Mouse (Mus musculus): Measurements from ENCODE around the gene Fam189a2. TPM values are rescaled to one million over a fixed set of nuclear protein-coding genes. Genes with fewer than 3 reads are reported as not detected.
A peak's percentile ranks its signal among the peaks of the same experiment; 100 is the strongest.

Gene Fam189a2
- 3.0 and 3.5 TPM in 2 replicates for polyA plus RNA-seq (2014; fragmentation: Nextera tagmentation; extraction: Ambion mirVana)

GRCm38 (mm10) chr19:24030871-24031556, at the start of gene Fam189a2:
Fam189a2 (minus strand) TSS chr19:24031019.
- under 1% methylated on average over 61 of the region's 65 CpGs for WGBS
- DNase-seq (peak; percentile 79), ATAC-seq (ENCODE audit: low FRiP score, low TSS enrichment) (peak; percentile 85)
- no peaks in the 10 kb centered on the region for H3K9me3 ChIP-seq (ENCODE audit: control insufficient read depth, low read length)
- H3K9ac ChIP-seq (replicated peaks; ENCODE audit: low read length): peak within 1 kb of the TSS; percentile 81
- H3K4me1 ChIP-seq (ENCODE audit: control insufficient read depth, insufficient read depth, low read length): peaks cover 15% of the 10 kb centered on the region
- H3K36me3 ChIP-seq (ENCODE audit: control insufficient read depth, insufficient read depth, low read length): no peaks in the 10 kb centered on the region
- H3K27ac ChIP-seq (replicated peaks; ENCODE audit: low read depth, low read length): peak within 1 kb of the TSS; percentile 74
- peak within 1 kb of the TSS; percentile 56 for H3K4me3 ChIP-seq (replicated peaks; ENCODE audit: low read depth, low read length)
- peaks cover 23% of the 10 kb centered on the region; the same call in 1 of the 2 replicates for H3K27me3 ChIP-seq (ENCODE audit: control insufficient read depth, insufficient read depth, low read length)
- H3K4me2 ChIP-seq (ENCODE audit: low read length): peak within 1 kb of the TSS; percentile 93

DNA sequence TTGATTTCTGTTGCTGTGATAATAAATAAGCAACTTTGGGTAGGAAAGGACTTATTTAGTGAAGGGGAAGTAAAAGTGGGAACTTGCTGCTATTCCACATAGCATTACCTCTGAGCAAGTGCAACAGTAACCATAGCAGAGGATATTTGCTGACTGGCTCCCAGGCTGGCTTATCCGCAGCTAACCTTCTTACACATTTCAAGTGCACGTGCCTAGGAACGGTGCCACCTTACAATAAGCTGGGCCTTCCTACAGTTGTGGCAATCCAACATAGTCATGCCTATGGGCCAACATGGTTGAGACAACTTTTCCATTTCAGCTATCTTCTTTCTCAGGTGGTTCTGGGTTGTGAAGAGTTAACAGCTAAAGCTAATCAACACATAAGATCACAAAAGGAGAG, 46.8 kb upstream of the Fam189a2 start:
- Histone ChIP-seq H3K27me3 (ENCODE audit: control insufficient read depth, insufficient read depth, low read length) (no peaks in the 10 kb centered on the region), H3K27ac (replicated peaks; ENCODE audit: low read depth, low read length) (no peak overlapping the region), H3K36me3 (ENCODE audit: control insufficient read depth, insufficient read depth, low read length) (no peaks in the 10 kb centered on the region), H3K4me1 (ENCODE audit: control insufficient read depth, insufficient read depth, low read length) (no peaks in the 10 kb centered on the region), H3K4me3 (replicated peaks; ENCODE audit: low read depth, low read length) (no peak overlapping the region), H3K4me2 (ENCODE audit: low read length) (no peak overlapping the region), H3K9me3 (ENCODE audit: control insufficient read depth, low read length) (no peaks in the 10 kb centered on the region), H3K9ac (replicated peaks; ENCODE audit: low read length) (no peak overlapping the region)
- ATAC-seq (ENCODE audit: low FRiP score, low TSS enrichment) (no peak), DNase-seq (no peak)
- WGBS: 90% methylated on average over 3 of the region's 3 CpGs

GRCm38 (mm10) chr19:24076536-24076935, 45.7 kb upstream of the Fam189a2 start:
- no peak overlapping the region for H3K9ac ChIP-seq (replicated peaks; ENCODE audit: low read length)
- no peaks in the 10 kb centered on the region for H3K36me3 ChIP-seq (ENCODE audit: control insufficient read depth, insufficient read depth, low read length)
- H3K4me1 ChIP-seq (ENCODE audit: control insufficient read depth, insufficient read depth, low read length): no peaks in the 10 kb centered on the region
- no peaks in the 10 kb centered on the region for H3K9me3 ChIP-seq (ENCODE audit: control insufficient read depth, low read length)
- no peak overlapping the region for H3K4me3 ChIP-seq (replicated peaks; ENCODE audit: low read depth, low read length)
- H3K4me2 ChIP-seq (ENCODE audit: low read length): no peak overlapping the region
- H3K27ac ChIP-seq (replicated peaks; ENCODE audit: low read depth, low read length): no peak overlapping the region
- DNase-seq (no peak), ATAC-seq (ENCODE audit: low FRiP score, low TSS enrichment) (no peak)
- H3K27me3 ChIP-seq (ENCODE audit: control insufficient read depth, insufficient read depth, low read length): no peaks in the 10 kb centered on the region
- 91% methylated on average over 7 of the region's 7 CpGs for WGBS

- WGBS: 91% methylated on average over 8 of the region's 8 CpGs
- Histone ChIP-seq H3K4me3 (replicated peaks; ENCODE audit: low read depth, low read length) (no peak overlapping the region), H3K9me3 (ENCODE audit: control insufficient read depth, low read length) (no peaks in the 10 kb centered on the region), H3K9ac (replicated peaks; ENCODE audit: low read length) (no peak overlapping the region), H3K27ac (replicated peaks; ENCODE audit: low read depth, low read length) (no peak overlapping the region), H3K4me1 (ENCODE audit: control insufficient read depth, insufficient read depth, low read length) (no peaks in the 10 kb centered on the region), H3K4me2 (ENCODE audit: low read length) (no peak overlapping the region), H3K36me3 (ENCODE audit: control insufficient read depth, insufficient read depth, low read length) (no peaks in the 10 kb centered on the region), H3K27me3 (ENCODE audit: control insufficient read depth, insufficient read depth, low read length) (no peaks in the 10 kb centered on the region)
- DNase-seq (no peak), ATAC-seq (ENCODE audit: low FRiP score, low TSS enrichment) (no peak)
Observed at GRCm38 (mm10) chr19:24075927-24076326, 45.1 kb upstream of the Fam189a2 start.

GRCm38 (mm10) chr19:24073155-24073554, 42.3 kb upstream of the Fam189a2 start:
- no peak for DNase-seq

DNA sequence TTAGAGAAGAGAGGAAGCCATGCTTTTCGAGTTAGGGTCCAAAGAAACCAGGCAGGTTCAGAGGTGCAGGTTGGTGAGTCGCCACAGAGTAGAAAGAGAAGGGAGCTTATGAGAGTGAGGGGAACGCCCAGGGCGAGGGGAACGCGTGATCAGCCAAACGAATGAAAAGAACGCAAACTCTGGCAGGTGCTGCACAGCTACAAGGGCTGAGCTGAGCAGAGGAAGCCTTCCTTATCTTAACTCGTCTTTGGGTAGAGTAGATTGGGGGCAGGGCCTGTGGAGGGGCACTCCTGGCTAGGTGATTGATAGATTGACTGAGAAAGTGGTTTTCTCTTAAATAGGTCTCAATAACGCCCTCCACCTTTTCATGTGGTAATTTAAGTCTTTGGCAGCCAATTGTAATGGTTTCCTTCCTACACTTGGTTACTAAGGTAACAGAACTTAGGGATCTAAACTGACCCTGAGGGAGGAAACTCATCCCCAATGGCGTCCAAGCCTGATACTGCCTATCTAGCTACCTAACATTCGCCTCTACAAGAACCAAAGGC, 33.6 kb upstream of the Fam189a2 start:
- no peak overlapping the region for H3K27ac ChIP-seq (replicated peaks; ENCODE audit: low read depth, low read length)
- ATAC-seq (ENCODE audit: low FRiP score, low TSS enrichment) (no peak), DNase-seq (no peak)
- H3K4me1 ChIP-seq (ENCODE audit: control insufficient read depth, insufficient read depth, low read length): no peaks in the 10 kb centered on the region
- H3K9ac ChIP-seq (replicated peaks; ENCODE audit: low read length): no peak overlapping the region
- no peak overlapping the region for H3K4me3 ChIP-seq (replicated peaks; ENCODE audit: low read depth, low read length)
- peaks cover 5% of the 10 kb centered on the region; the same call in 1 of the 2 replicates for H3K9me3 ChIP-seq (ENCODE audit: control insufficient read depth, low read length)
- H3K36me3 ChIP-seq (ENCODE audit: control insufficient read depth, insufficient read depth, low read length): no peaks in the 10 kb centered on the region
- no peak overlapping the region for H3K4me2 ChIP-seq (ENCODE audit: low read length)
- WGBS: 54% methylated on average over 12 of the region's 12 CpGs
- no peaks in the 10 kb centered on the region for H3K27me3 ChIP-seq (ENCODE audit: control insufficient read depth, insufficient read depth, low read length)

More at GRCm38 (mm10) chr19:24073155-24073554, 42.3 kb upstream of the Fam189a2 start:
- peaks cover 5% of the 10 kb centered on the region; the same call in 1 of the 2 replicates for H3K9me3 ChIP-seq (ENCODE audit: control insufficient read depth, low read length)
- H3K36me3 ChIP-seq (ENCODE audit: control insufficient read depth, insufficient read depth, low read length): no peaks in the 10 kb centered on the region
- no peak overlapping the region for H3K27ac ChIP-seq (replicated peaks; ENCODE audit: low read depth, low read length)
- ATAC-seq (ENCODE audit: low FRiP score, low TSS enrichment): no peak
- H3K27me3 ChIP-seq (ENCODE audit: control insufficient read depth, insufficient read depth, low read length): no peaks in the 10 kb centered on the region
- WGBS: 51% methylated on average over 4 of the region's 4 CpGs
- no peak overlapping the region for H3K9ac ChIP-seq (replicated peaks; ENCODE audit: low read length)
- H3K4me2 ChIP-seq (ENCODE audit: low read length): no peak overlapping the region
- no peaks in the 10 kb centered on the region for H3K4me1 ChIP-seq (ENCODE audit: control insufficient read depth, insufficient read depth, low read length)
- no peak overlapping the region for H3K4me3 ChIP-seq (replicated peaks; ENCODE audit: low read depth, low read length)

DNA sequence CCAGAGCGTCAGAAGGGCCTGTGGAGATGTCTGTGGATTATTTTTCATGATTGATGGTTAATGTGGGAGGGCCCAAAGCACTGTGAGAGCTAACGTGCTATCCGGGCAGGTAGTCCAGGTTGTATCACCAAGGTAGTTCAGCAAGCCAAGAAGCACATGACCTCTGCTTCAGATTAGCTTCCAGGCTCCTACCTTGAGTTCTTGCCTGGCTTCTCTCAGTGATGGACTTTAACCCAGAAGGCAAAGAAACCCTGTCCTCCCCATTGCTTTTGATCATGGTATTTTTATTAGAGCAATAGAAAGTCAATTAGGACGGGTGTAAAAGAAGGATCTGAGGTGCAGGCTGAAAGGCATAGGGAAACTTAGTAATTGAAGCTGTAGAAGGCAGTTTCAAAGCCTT, 32.8 kb upstream of the Fam189a2 start:
- Histone ChIP-seq H3K27ac (replicated peaks; ENCODE audit: low read depth, low read length) (no peak overlapping the region), H3K36me3 (ENCODE audit: control insufficient read depth, insufficient read depth, low read length) (no peaks in the 10 kb centered on the region), H3K4me1 (ENCODE audit: control insufficient read depth, insufficient read depth, low read length) (no peaks in the 10 kb centered on the region), H3K9ac (replicated peaks; ENCODE audit: low read length) (no peak overlapping the region), H3K4me2 (ENCODE audit: low read length) (no peak overlapping the region), H3K9me3 (ENCODE audit: control insufficient read depth, low read length) (no peaks in the 10 kb centered on the region), H3K4me3 (replicated peaks; ENCODE audit: low read depth, low read length) (no peak overlapping the region), H3K27me3 (ENCODE audit: control insufficient read depth, insufficient read depth, low read length) (no peaks in the 10 kb centered on the region)
- 89% methylated on average over 4 of the region's 4 CpGs for WGBS
- ATAC-seq (ENCODE audit: low FRiP score, low TSS enrichment): no peak
- DNase-seq: no peak

DNA sequence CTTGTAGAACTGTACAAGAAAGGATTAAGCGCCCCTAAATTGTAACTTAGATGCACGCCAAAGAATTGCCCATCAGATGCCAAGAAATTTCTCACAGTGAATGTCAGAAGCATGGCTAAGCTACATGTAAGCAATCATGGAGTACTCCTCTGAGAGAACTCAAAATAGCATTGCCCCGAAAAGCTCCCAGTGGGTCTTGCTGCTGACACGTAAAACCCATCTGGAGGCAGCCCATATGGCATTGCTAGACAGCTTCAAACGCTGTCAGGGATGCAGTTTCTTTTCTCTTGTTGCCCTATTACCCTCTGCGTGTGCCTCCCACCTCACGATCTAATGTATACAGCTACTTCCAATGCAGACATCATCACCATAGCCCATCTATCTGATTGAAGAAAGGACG, 28.0 kb upstream of the Fam189a2 start:
- no peak for ATAC-seq (ENCODE audit: low FRiP score, low TSS enrichment)
- 89% methylated on average over 8 of the region's 8 CpGs for WGBS

GRCm38 (mm10) chr19:24058021-24058420, 27.2 kb upstream of the Fam189a2 start:
- no peak overlapping the region for H3K4me3 ChIP-seq (replicated peaks; ENCODE audit: low read depth, low read length)
- H3K9me3 ChIP-seq (ENCODE audit: control insufficient read depth, low read length): no peaks in the 10 kb centered on the region
- H3K27ac ChIP-seq (replicated peaks; ENCODE audit: low read depth, low read length): no peak overlapping the region
- ATAC-seq (ENCODE audit: low FRiP score, low TSS enrichment) (no peak), DNase-seq (no peak)
- no peak overlapping the region for H3K9ac ChIP-seq (replicated peaks; ENCODE audit: low read length)
- WGBS: 90% methylated on average over 5 of the region's 5 CpGs
- H3K4me2 ChIP-seq (ENCODE audit: low read length): no peak overlapping the region
- no peaks in the 10 kb centered on the region for H3K4me1 ChIP-seq (ENCODE audit: control insufficient read depth, insufficient read depth, low read length)
- no peaks in the 10 kb centered on the region for H3K27me3 ChIP-seq (ENCODE audit: control insufficient read depth, insufficient read depth, low read length)
- no peaks in the 10 kb centered on the region for H3K36me3 ChIP-seq (ENCODE audit: control insufficient read depth, insufficient read depth, low read length)

More for the DNA sequence above, 28.0 kb upstream of the Fam189a2 start:
- no peak overlapping the region for H3K27ac ChIP-seq (replicated peaks; ENCODE audit: low read depth, low read length)
- H3K4me2 ChIP-seq (ENCODE audit: low read length): no peak overlapping the region
- H3K36me3 ChIP-seq (ENCODE audit: control insufficient read depth, insufficient read depth, low read length): no peaks in the 10 kb centered on the region
- H3K4me1 ChIP-seq (ENCODE audit: control insufficient read depth, insufficient read depth, low read length): no peaks in the 10 kb centered on the region
- H3K27me3 ChIP-seq (ENCODE audit: control insufficient read depth, insufficient read depth, low read length): no peaks in the 10 kb centered on the region
- DNase-seq: no peak
- no peaks in the 10 kb centered on the region for H3K9me3 ChIP-seq (ENCODE audit: control insufficient read depth, low read length)
- H3K4me3 ChIP-seq (replicated peaks; ENCODE audit: low read depth, low read length): no peak overlapping the region
- no peak overlapping the region for H3K9ac ChIP-seq (replicated peaks; ENCODE audit: low read length)

All from midbrain, embryonic 14.5 days (tissue).